12 mouse cellular contexts compared by ENCODE assay signal in genomic region chr7:143006756-143007598, GRCm38 (mm10). TPM values are rescaled to one million over a fixed set of nuclear protein-coding genes. Genes with fewer than 3 reads are reported as not detected.
DNase-seq lines count a peak whose midpoint lies in the region; ATAC-seq and TF ChIP-seq lines count a peak whose summit lies in the region.
"Had no signal": no experiment of that assay in that cellular context is flagged by ENCODE, and none has a peak within 500 bp of the region (broad histone marks: within the 10 kb centered on the region; RNA-seq: fewer than 3 reads in every experiment).

No protein-coding gene starts in this region.

- H3K36me3 ChIP-seq in forebrain, embryonic 10.5 days (replicated peaks), result no peaks in the 10 kb centered on the region
- no peaks in the 10 kb centered on the region for H3K36me3 ChIP-seq in forebrain, embryonic 15.5 days
- no peaks in the 10 kb centered on the region for H3K36me3 ChIP-seq in lung, embryonic 14.5 days (ENCODE audit: insufficient read depth)
- peaks cover 41% of the 10 kb centered on the region for H3K36me3 ChIP-seq in liver, embryonic 13.5 days
- H3K36me3 ChIP-seq in hindbrain, embryonic 12.5 days, result no peaks in the 10 kb centered on the region
- H3K36me3 ChIP-seq: midbrain, embryonic 12.5 days had no signal

- ATAC-seq in forebrain, embryonic 15.5 days (replicated peaks), result no peak
- no peak for ATAC-seq in lung, embryonic 14.5 days (ENCODE audit: insufficient read depth)
- no peak for ATAC-seq in liver, embryonic 13.5 days (ENCODE audit: low read depth)
- ATAC-seq in hindbrain, embryonic 12.5 days (ENCODE audit: low FRiP score), result no peak

- H3K9me3 ChIP-seq in forebrain, embryonic 10.5 days, result no peaks in the 10 kb centered on the region
- H3K9me3 ChIP-seq in forebrain, embryonic 15.5 days, result no peaks in the 10 kb centered on the region
- no peaks in the 10 kb centered on the region for H3K9me3 ChIP-seq in lung, embryonic 14.5 days (ENCODE audit: low read depth, low read length)
- H3K9me3 ChIP-seq in liver, embryonic 13.5 days (replicated peaks), result no peaks in the 10 kb centered on the region
- H3K9me3 ChIP-seq in hindbrain, embryonic 12.5 days (replicated peaks), result no peaks in the 10 kb centered on the region
- H3K9me3 ChIP-seq: midbrain, embryonic 12.5 days had no signal

- WGBS in forebrain, embryonic 10.5 days, result 91% methylated on average over 8 of the region's 8 CpGs
- 90% methylated on average over 8 of the region's 8 CpGs for WGBS in forebrain, embryonic 15.5 days
- 80% methylated on average over 8 of the region's 8 CpGs for WGBS in lung, embryonic 14.5 days
- WGBS in lung, adult 2 months, result 82% methylated on average over 8 of the region's 8 CpGs
- WGBS in liver, embryonic 13.5 days (ENCODE audit: insufficient replicate concordance), result 21% methylated on average over 8 of the region's 8 CpGs
- WGBS in hindbrain, embryonic 12.5 days, result 89% methylated on average over 8 of the region's 8 CpGs

- H3K4me2 ChIP-seq in forebrain, embryonic 15.5 days (replicated peaks), result no peak overlapping the region
- peak overlapping the region; percentile 33; the same call in 1 of the 2 replicates for H3K4me2 ChIP-seq in lung, embryonic 14.5 days
- H3K4me2 ChIP-seq in liver, embryonic 13.5 days, result peak overlapping the region; percentile 92
- no peak overlapping the region for H3K4me2 ChIP-seq in hindbrain, embryonic 12.5 days (replicated peaks)
- H3K4me2 ChIP-seq: midbrain, embryonic 12.5 days had no signal

- no peaks in the 10 kb centered on the region for H3K27me3 ChIP-seq in forebrain, embryonic 10.5 days (ENCODE audit: poor library complexity, severe bottlenecking)
- H3K27me3 ChIP-seq in forebrain, embryonic 15.5 days, result no peaks in the 10 kb centered on the region
- no peaks in the 10 kb centered on the region for H3K27me3 ChIP-seq in lung, embryonic 14.5 days (ENCODE audit: insufficient read depth, low read length)
- no peaks in the 10 kb centered on the region for H3K27me3 ChIP-seq in liver, embryonic 13.5 days
- no peaks in the 10 kb centered on the region for H3K27me3 ChIP-seq in hindbrain, embryonic 12.5 days
- H3K27me3 ChIP-seq: midbrain, embryonic 12.5 days had no signal

- TF ChIP-seq POLR2A in lung, adult 2 months (IDR thresholded peaks at IDR 0.05; ENCODE audit: borderline replicate concordance, extremely low read depth, low read depth, low read length), result no peak

- H3K27ac ChIP-seq in forebrain, embryonic 10.5 days, result peak overlapping the region; percentile 71
- no peak overlapping the region for H3K27ac ChIP-seq in forebrain, embryonic 15.5 days (replicated peaks)
- peak overlapping the region; percentile 96; the same call in 1 of the 2 replicates for H3K27ac ChIP-seq in lung, embryonic 14.5 days (ENCODE audit: low read depth)
- H3K27ac ChIP-seq in liver, embryonic 13.5 days, result peak overlapping the region; percentile 100
- no peak overlapping the region for H3K27ac ChIP-seq in hindbrain, embryonic 12.5 days
- H3K27ac ChIP-seq: midbrain, embryonic 12.5 days had no signal

- H3K9ac ChIP-seq in forebrain, embryonic 15.5 days (replicated peaks), result no peak overlapping the region
- peak overlapping the region; percentile 27 for H3K9ac ChIP-seq in lung, embryonic 14.5 days
- H3K9ac ChIP-seq in liver, embryonic 13.5 days, result peak overlapping the region; percentile 93
- no peak overlapping the region for H3K9ac ChIP-seq in hindbrain, embryonic 12.5 days
- H3K9ac ChIP-seq: midbrain, embryonic 12.5 days had no signal

- H3K4me1 ChIP-seq in forebrain, embryonic 10.5 days, result peaks cover 32% of the 10 kb centered on the region
- H3K4me1 ChIP-seq in forebrain, embryonic 15.5 days, result peaks cover 24% of the 10 kb centered on the region
- H3K4me1 ChIP-seq in lung, embryonic 14.5 days (ENCODE audit: insufficient read depth), result peaks cover 24% of the 10 kb centered on the region
- H3K4me1 ChIP-seq in lung, adult 2 months (ENCODE audit: control insufficient read depth, insufficient read depth, low read length), result peaks cover 23% of the 10 kb centered on the region
- peaks cover 89% of the 10 kb centered on the region for H3K4me1 ChIP-seq in liver, embryonic 13.5 days (replicated peaks)
- peaks cover 11% of the 10 kb centered on the region for H3K4me1 ChIP-seq in hindbrain, embryonic 12.5 days

- H3K4me3 ChIP-seq in forebrain, embryonic 10.5 days, result peak overlapping the region; percentile 23; the same call in 1 of the 2 replicates
- H3K4me3 ChIP-seq in forebrain, embryonic 15.5 days, result no peak overlapping the region
- peak overlapping the region; percentile 13; the same call in 1 of the 2 replicates for H3K4me3 ChIP-seq in lung, embryonic 14.5 days (ENCODE audit: low read depth, low read length)
- no peak overlapping the region for H3K4me3 ChIP-seq in lung, adult 2 months (replicated peaks; ENCODE audit: extremely low read depth, low read depth, low read length)
- peak overlapping the region; percentile 74 for H3K4me3 ChIP-seq in liver, embryonic 13.5 days (replicated peaks)
- H3K4me3 ChIP-seq in hindbrain, embryonic 12.5 days, result no peak overlapping the region
- H3K4me3 ChIP-seq: midbrain, embryonic 12.5 days had no signal

- no peak for DNase-seq in forebrain, embryonic 10.5 days (ENCODE audit: extremely low spot score, low spot score)
- DNase-seq in lung, embryonic 14.5 days, result no peak
- DNase-seq in lung, adult 2 months, result no peak
- peak; percentile 44 for DNase-seq in c-Kit-positive CD71-positive TER-119-positive erythroid progenitor cells, embryonic 14.5 days (ENCODE audit: low spot score)
- DNase-seq in liver, embryonic 13.5 days, result no peak
- DNase-seq in adrenal gland, postnatal 4 days (ENCODE audit: low spot score in 2 of 2), result no peak
- DNase-seq: cerebellum, postnatal 25 days; kidney, postnatal 14 days had no signal

- TF ChIP-seq CTCF in lung, embryonic 14.5 days (IDR thresholded peaks at IDR 0.05; ENCODE audit: low read depth), result no peak
- no peak for TF ChIP-seq CTCF in lung, adult 2 months (IDR thresholded peaks at IDR 0.05; ENCODE audit: insufficient read depth, low read length)

RNA-seq across cellular contexts. Expression of gene Tspan32, which starts 2.1 kb away (rescaled TPM):
- polyA plus RNA-seq in forebrain, embryonic 10.5 days (2016; fragmentation: Nextera tagmentation; extraction: Ambion mirVana), result 6.0 and 6.8 TPM in 2 replicates
- 0.33 and 0.64 TPM in 2 replicates for polyA plus RNA-seq in forebrain, embryonic 15.5 days (2015; fragmentation: Nextera tagmentation; extraction: Ambion mirVana)
- 1.1 and 2.1 TPM in 2 replicates for polyA plus RNA-seq in lung, embryonic 14.5 days (2014; fragmentation: Nextera tagmentation; extraction: Ambion mirVana)
- polyA plus RNA-seq in lung, adult 2 months (2012; rRNA removed), result 7.7 and 11.5 TPM in 2 replicates
- 89.4 and 99.6 TPM in 2 replicates for polyA plus RNA-seq in liver, embryonic 13.5 days (2015; fragmentation: Nextera tagmentation; extraction: Ambion mirVana)
- 1 to 10 TPM; 1.5 to 2.6 TPM for total RNA-seq in adrenal gland, postnatal 4 days (2021)
- polyA plus RNA-seq in hindbrain, embryonic 12.5 days (2016; fragmentation: Nextera tagmentation; extraction: Ambion mirVana), result 2.2 and 2.8 TPM in 2 replicates

RNA-seq across cellular contexts. Expression of gene Ascl2, which starts 37.9 kb away (rescaled TPM):
- polyA plus RNA-seq in forebrain, embryonic 10.5 days (2016; fragmentation: Nextera tagmentation; extraction: Ambion mirVana), result 0.31 and 0.40 TPM in 2 replicates
- polyA plus RNA-seq in forebrain, embryonic 15.5 days (2015; fragmentation: Nextera tagmentation; extraction: Ambion mirVana), result 0.27 and 0.46 TPM in 2 replicates
- polyA plus RNA-seq in lung, embryonic 14.5 days (2014; fragmentation: Nextera tagmentation; extraction: Ambion mirVana), result 2.2 and 3.3 TPM in 2 replicates
- polyA plus RNA-seq in lung, adult 2 months (2012; rRNA removed), result 0.96 and 1.2 TPM in 2 replicates
- polyA plus RNA-seq in liver, embryonic 13.5 days (2015; fragmentation: Nextera tagmentation; extraction: Ambion mirVana), result 0.83 and 0.85 TPM in 2 replicates
- under 1 TPM; 0.36 to 0.96 TPM for total RNA-seq in adrenal gland, postnatal 4 days (2021)
- 0.41 and 0.56 TPM in 2 replicates for polyA plus RNA-seq in hindbrain, embryonic 12.5 days (2016; fragmentation: Nextera tagmentation; extraction: Ambion mirVana)
- total RNA-seq: gastrocnemius, adult 8-10 months had no signal

RNA-seq across cellular contexts. Expression of gene Cd81, which starts 45.6 kb away (rescaled TPM):
- 225 and 250 TPM in 2 replicates for polyA plus RNA-seq in forebrain, embryonic 10.5 days (2016; fragmentation: Nextera tagmentation; extraction: Ambion mirVana)
- 286 and 294 TPM in 2 replicates for polyA plus RNA-seq in forebrain, embryonic 15.5 days (2015; fragmentation: Nextera tagmentation; extraction: Ambion mirVana)
- polyA plus RNA-seq in lung, embryonic 14.5 days (2014; fragmentation: Nextera tagmentation; extraction: Ambion mirVana), result 654 and 667 TPM in 2 replicates
- 575 and 614 TPM in 2 replicates for polyA plus RNA-seq in lung, adult 2 months (2012; rRNA removed)
- polyA plus RNA-seq in liver, embryonic 13.5 days (2015; fragmentation: Nextera tagmentation; extraction: Ambion mirVana), result 130 and 131 TPM in 2 replicates
- 100 to 1,000 TPM; 659 to 670 TPM for total RNA-seq in adrenal gland, postnatal 4 days (2021)
- 251 and 261 TPM in 2 replicates for polyA plus RNA-seq in hindbrain, embryonic 12.5 days (2016; fragmentation: Nextera tagmentation; extraction: Ambion mirVana)

Comparison
In these comparisons a context has a peak if more than half of its experiments do, and no peak if none do; other contexts are left out.
1. H3K27ac ChIP-seq: peak in forebrain, embryonic 10.5 days (single experiment), lung, embryonic 14.5 days (single experiment) and liver, embryonic 13.5 days (single experiment); none in forebrain, embryonic 15.5 days (single experiment) and hindbrain, embryonic 12.5 days (single experiment).
2. H3K4me3 ChIP-seq: peak in forebrain, embryonic 10.5 days (single experiment), lung, embryonic 14.5 days (single experiment) and liver, embryonic 13.5 days (single experiment); none in forebrain, embryonic 15.5 days (single experiment), lung, adult 2 months (single experiment) and hindbrain, embryonic 12.5 days (single experiment).
3. H3K4me2 ChIP-seq: peak in lung, embryonic 14.5 days (single experiment) and liver, embryonic 13.5 days (single experiment); none in forebrain, embryonic 15.5 days (single experiment) and hindbrain, embryonic 12.5 days (single experiment).
4. H3K9ac ChIP-seq: peak in lung, embryonic 14.5 days (single experiment) and liver, embryonic 13.5 days (single experiment); none in forebrain, embryonic 15.5 days (single experiment) and hindbrain, embryonic 12.5 days (single experiment).